Mouse (Mus musculus): ENCODE measurements around the gene Ranbp6.

Ranbp6 gene

GRCm38 (mm10) chr19:29812581-29813460, at the start of gene Ranbp6:
Ranbp6 (minus strand) TSS chr19:29812974.
- DNase-seq, result peak; percentile 94 to 95

GRCm38 (mm10) chr19:29860816-29861215, 48.0 kb upstream of the Ranbp6 start:
- no peak for DNase-seq

DNA sequence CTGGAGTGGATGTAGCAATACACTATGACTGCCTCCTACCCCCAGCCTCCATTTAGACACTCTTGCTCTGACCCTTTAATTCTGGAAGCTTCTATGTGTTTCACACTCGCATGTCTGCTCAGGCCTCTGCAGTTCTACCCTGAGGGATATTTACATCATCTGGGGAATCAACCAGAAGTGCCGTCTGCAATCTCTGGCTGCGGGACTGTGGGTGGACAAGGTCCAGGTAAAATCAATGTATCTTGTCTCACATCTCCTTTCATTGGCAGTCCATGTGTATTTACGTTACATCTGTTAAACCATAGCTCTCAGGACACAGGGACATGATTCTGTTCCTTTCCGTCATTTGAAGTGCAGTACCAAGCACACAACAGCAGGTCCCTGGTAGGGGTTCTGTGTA, 44.5 kb upstream of the Ranbp6 start:
- DNase-seq, result no peak

GRCm38 (mm10) chr19:29853711-29854110, 40.9 kb upstream of the Ranbp6 start:
- no peak for DNase-seq

DNA sequence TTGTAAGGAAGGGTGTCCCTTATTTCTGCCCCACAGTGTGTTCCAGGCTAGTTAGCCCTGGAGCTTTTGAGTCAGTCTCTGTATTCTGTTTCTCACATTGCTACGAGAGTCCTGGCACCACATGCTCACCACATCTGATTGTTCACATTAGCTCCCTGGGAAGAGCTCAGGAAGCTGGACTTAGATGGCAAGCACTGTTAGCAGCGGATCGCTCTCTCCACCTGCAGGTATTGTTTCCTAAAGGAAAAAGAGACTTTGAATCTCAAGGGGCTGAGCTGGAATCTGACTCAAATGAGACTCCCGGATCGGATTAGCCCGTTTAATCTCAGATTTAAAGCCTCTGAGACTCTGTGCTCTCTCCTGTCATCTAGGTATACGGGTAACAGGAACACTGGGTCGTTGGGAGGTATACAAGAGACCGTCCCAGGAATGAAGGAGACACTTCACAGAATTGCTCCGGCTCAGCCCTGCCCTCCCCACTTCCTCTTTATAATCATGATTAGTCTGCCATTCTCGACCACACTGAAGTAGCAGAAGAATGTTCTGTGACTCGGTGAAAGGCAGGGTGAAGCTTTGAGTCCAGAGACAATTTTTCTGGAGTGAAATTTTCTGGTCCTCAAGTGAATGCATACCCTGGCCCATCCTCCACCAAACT, 38.4 kb upstream of the Ranbp6 start:
- DNase-seq, result no peak

GRCm38 (mm10) chr19:29849924-29850551, 37.3 kb upstream of the Ranbp6 start:
- DNase-seq, result no peak

GRCm38 (mm10) chr19:29844036-29844661, 31.4 kb upstream of the Ranbp6 start:
- no peak for DNase-seq

DNA sequence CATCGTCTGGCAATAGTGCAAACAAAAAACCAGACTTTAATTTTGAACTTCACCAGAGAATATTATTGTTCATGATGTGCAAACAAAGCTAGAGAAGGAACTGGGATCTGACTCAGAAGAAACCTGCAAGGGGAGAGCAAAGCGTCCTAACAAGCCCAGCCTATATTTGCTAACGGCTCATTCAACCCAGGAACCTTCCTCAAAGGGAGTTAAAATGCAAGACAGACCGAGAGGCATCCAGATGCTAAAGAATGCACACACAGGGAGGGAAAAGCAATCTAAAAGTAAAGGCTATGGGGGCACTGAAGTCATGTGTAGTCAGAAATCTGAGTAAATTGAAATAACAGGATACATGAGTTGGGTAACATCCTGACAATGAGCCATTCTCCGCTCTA, 30.9 kb upstream of the Ranbp6 start:
- DNase-seq, result no peak

DNA sequence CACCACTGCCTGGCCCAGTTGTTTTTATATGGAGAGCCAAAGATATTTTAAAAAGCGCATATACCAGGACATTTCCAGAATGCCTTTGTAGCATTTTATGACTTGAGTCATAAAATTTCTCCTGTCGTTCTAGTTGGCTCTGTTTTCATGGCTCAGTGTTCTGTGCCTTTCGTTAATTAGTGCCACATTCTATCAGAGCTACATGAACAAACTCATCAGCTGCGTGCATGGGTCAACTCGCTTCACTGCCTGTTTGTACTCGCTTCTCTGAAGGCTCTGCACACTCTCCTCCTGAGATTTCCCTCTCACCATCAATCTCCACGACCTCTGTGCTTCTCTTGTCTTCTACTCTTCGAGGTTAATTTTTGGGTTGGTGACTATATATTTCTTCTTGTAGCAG, 30.2 kb upstream of the Ranbp6 start:
- no peak for DNase-seq

DNA sequence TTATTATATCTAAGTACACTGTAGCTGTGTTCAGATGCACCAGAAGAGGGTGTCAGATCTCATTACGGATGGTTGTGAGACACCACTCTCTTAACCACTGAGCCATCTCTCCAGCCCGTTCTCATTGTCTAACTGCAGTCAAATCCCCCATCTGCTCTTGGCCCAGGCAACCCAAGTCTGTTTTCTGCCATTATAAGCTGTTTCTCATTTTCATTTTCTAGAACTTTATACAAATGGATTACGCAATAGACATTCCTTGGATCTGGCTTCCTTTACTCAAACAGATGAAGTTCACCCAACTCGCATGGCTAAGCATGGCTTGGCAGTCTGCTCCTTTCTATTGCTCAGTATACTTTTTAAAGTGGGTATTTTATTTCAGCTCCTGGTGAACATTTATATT, 27.9 kb upstream of the Ranbp6 start:
- DNase-seq, result no peak

GRCm38 (mm10) chr19:29838636-29839135, 25.9 kb upstream of the Ranbp6 start:
- no peak for DNase-seq

DNA sequence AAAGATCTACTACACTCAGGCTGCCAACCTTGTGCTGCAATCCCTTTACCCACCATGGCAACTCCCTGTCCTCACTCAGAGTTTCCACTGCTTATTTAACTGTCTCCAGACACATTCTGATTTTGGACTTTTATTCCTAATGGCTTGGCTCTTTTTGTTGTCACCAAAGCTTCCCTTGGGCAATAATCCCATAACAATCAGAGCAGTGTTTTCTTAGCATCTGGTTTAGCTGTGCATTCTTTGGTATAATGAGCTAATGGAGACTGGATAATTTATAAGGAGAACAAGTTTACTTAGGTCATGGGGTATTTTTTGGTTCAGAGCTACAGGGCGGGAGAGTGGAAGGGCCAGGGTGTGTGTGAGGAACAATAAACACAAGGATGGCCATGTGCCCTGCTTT, 25.4 kb upstream of the Ranbp6 start:
- DNase-seq, result no peak

- DNase-seq, result no peak
These were observed 22.7 kb upstream of the Ranbp6 start for GRCm38 (mm10) chr19:29835364-29836034.

- DNase-seq, result no peak
These were observed 18.1 kb upstream of the Ranbp6 start for GRCm38 (mm10) chr19:29830911-29831310.

DNA sequence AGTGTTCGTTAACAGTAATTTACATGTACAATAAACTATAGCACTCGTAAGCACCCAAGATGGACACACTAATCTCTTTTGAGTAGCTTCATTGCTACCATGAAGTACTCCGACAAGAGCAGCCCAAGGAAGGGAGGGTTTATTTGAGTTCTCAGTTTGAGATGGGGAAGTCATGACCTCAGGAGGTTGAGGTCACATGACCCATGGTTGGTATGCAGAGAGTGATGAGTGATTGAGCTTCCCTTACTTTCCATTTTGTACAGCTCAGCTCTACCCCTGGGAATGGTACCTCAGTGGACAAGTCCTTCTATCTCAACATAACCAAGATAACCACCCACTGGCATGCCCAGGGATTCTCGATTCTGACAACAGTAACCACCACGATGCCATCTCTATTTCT, 15.8 kb upstream of the Ranbp6 start:
- DNase-seq, result no peak

DNA sequence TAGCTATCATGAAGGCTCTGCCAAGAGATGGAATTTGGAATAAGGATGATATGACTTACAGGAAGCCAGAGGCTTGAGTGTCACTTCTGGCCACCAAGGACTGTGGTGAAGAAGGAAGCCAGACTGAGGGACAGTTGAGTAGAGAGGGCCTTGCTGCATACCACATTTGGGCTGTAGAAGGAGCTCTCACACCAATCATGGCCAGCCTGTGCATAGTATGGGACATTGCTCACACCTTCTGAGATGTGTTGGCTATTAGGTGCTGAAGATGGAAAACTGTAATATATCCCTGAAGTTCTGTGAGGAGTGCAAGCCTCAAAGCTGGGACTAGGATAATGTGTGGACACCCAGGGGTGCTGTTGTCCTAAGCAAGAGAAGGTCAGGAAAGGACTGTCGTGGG, 13.9 kb upstream of the Ranbp6 start:
- no peak for DNase-seq

GRCm38 (mm10) chr19:29825003-29825402, 12.2 kb upstream of the Ranbp6 start:
- no peak for DNase-seq

DNA sequence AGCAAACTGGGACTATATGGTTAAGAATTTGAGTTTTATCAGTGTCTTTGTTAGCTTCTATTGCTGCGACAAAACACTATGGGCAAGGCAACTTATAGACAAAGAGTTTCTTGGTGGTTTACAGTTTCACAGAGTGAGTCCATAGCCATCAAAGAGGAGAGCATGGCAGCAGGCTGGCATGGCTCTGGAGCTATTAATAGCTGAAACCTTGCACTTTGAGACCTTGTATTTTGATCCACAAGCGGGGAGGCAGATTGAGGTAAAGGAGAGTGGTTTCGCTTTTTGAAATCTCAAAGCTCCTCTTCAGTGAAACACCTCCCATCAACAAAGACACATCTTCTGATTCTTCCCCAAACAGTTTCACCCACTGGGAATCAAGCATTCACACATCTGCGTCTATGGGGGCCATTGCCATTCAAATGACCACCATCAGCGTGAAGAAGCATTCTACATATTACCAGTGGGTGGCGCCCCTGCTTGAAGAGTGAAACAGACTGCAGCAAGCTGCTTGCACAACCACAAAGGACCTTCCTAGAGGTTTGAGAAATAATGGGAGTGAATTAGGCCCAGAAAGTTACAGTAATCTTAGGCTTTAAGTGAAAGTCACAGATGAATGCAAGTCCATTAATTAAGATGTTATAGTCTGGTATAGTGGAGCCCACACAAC, 11.4 kb upstream of the Ranbp6 start:
- DNase-seq, result peak; percentile 15 to 26

DNA sequence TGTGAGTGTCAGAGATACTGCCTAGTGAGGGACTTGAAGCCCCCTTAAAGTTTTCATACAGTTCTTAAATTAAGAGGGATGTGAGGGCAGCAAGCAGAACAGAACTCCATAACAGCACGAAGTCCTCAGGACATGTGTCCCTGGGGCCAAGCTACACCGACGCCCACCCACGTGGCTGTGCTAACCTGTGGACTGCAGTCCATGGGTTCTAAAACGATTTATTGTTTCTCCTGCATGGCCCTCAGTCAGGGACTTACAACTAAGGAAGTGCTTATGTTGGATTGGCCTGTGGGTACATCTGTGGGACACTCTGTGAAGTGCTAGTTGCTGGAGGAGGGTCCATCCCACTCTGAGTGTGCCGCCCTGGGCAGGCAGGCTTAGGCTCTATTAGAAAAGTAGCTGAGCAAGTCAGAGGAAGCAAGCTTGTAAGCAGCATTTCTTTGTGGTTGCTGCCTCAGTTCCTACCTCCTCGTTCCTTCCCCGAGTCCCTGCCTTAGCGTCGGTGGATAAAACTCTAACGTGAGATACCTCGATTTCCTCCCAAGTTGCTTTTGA, 10.8 kb upstream of the Ranbp6 start:
- DNase-seq, result no peak

GRCm38 (mm10) chr19:29820966-29821365, 8.2 kb upstream of the Ranbp6 start:
- DNase-seq, result peak in 1 of 2 experiments; percentile 24

- no peak for DNase-seq
These were observed 2.8 kb downstream of the Ranbp6 start for GRCm38 (mm10) chr19:29810022-29810421.

Data from cerebellum, postnatal 36 days (tissue).